Mouse (Mus musculus) lung, adult 18-20 months (tissue): ENCODE results near the gene Pde10a.

Experiments used
- DNase-seq, 2 experiments: peaks; one replicate each; pipeline ENCODE4 v3.0.0; 2022; ENCODE audit warnings: mixed read lengths in 2 of 2

Gene Pde10a

DNA sequence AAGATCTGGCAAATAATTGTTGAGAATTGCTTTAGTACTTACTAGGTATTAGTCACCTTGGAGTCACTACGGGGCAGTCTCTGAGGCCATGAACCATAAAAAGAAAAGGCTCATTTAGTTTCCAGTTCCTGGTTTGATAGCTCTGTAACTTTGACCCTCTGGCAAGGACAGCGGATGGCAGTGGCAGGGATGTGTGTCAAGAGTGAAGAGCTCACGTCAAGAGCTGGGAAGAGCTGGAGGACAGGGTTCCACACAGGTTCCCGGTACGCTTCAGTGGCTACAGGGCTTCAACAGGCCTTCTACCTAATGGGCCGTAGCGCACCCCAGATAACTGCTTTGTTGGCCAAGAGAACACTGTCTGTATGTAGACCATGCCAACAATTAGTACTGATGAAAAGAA, 374.0 kb downstream of the Pde10a start:
- DNase-seq = no peak

- no peak for DNase-seq
These were observed 378.5 kb downstream of the Pde10a start for GRCm38 (mm10) chr17:8903555-8904283.

GRCm38 (mm10) chr17:8910571-8910970, 385.4 kb downstream of the Pde10a start:
- no peak for DNase-seq

GRCm38 (mm10) chr17:8912933-8913332, 387.8 kb downstream of the Pde10a start:
- DNase-seq = no peak

- no peak for DNase-seq
These were observed 390.5 kb downstream of the Pde10a start for GRCm38 (mm10) chr17:8915693-8916092.

DNA sequence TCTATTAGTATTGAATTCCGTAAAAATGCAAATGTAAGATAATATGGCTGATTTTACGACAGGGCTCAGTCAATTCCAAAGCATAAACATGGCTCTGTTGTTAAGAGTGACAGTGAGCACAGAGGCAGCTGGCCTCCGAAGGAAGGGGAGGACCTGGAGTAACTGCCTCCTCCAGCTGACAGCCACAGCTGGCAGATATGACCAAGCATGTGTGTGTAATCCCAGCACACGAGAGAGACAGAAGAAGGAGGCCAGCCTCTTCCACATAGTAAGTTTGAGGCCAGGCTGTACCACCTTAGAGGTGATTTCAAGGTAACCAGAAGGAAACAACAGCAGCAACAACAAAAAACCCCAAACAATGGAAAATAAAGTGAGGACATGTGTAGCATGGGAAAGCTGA, 397.9 kb downstream of the Pde10a start:
- DNase-seq = no peak

DNA sequence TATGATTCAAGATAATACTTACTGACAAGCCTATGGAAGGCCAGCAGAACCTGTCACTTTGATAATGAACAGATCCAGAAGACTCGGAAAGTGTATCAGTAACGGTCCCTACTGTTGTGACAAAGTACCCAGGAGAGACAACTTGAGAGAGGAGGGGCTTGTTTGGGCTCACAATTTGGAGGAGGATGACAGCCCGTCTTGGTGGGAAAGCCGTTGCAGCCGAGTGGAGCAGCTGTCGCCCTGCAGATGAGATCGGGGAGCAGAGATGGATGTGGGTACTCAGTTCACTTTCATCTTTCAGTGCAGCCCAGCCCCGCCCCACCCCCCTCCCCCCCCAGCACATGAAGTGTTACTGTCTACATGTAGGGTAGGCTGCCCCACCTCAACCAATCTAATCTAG, 398.6 kb downstream of the Pde10a start:
- no peak for DNase-seq

DNA sequence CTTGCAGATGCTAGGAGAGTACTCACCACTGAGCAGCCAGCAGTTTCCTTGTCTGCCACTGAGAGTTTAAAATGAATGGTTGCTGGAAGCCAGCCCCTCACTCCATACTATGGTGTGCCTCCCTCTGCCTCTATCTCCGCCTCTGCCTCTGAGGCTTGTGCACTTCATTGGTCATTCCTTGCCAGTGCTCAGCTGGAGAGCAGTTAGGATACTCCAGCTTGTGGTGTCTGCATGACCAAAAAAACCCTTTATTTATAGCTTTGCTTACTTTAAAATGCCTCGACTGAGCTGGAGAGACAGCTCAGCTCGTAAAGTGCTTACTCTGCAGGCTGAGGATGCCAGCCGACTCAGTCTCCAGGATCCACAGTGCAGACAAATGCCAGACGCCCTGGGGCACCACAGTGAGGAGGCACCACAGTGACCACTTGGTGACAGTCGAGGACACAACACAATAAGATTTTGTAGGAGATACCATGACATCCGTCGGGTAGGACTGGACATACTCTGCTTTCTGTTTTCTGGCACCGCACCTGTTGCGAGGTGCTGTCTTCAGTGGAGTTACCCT, 400.7 kb downstream of the Pde10a start:
- no peak for DNase-seq

- DNase-seq = no peak
These were observed 403.4 kb downstream of the Pde10a start for GRCm38 (mm10) chr17:8928560-8928959.

DNA sequence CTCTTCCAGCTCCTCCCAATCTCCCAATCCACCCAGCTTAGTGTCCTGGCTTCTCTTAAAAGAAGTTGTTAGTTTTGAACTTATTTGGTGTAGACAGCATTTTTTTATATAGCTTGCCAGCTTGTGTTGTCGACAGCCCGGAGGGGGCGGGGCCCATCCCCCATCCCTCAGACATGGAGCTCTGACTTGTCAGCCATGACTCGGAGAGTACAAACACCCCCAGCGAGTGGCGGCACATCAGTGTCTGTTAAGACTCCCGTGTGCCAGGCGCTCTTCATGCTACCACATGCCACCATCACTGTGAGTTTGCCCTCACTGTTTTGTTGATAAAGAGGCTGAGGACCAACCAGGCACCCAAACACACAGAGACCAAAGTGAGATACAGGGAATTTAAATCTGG, 404.5 kb downstream of the Pde10a start:
- DNase-seq = no peak

DNA sequence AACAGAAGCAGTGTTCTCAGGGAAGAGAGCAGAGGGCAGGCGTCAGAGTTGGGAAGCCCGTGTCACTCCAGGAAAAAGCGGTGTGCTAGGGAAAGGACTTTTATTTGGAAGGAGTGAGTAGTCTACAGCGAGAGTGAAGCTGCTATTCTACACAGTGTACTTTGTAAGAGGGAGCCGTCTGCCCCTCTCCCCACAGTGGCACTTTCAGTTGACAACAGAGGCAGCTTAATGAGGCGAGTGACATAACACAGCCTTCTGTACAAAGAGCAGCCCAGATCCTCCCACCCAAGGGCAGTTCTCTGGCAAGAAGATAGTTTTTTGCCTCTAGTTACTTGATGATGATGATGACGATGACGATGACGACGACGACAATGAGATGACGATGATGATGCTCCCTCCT, 410.4 kb downstream of the Pde10a start:
- no peak for DNase-seq

DNA sequence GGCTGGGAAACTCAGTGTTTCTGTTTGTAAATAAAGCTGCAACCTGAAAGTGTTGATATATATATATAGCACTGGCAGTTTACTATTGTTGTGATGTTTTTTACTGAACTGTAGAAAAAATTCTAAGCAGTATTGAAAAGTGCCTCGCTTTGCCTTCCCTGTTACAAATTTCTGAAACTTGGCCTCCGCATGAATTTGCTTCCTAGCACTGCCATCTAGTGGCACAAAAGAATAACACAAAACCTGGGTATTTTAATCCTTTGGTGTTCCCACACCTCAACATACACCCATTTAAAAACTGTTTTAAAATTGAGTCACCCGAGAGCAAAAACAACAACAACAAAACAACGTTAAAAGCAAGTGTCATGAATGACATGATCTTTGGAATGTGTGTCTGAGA, 411.4 kb downstream of the Pde10a start:
- peak in 1 of 2 experiments; percentile 15 for DNase-seq

DNA sequence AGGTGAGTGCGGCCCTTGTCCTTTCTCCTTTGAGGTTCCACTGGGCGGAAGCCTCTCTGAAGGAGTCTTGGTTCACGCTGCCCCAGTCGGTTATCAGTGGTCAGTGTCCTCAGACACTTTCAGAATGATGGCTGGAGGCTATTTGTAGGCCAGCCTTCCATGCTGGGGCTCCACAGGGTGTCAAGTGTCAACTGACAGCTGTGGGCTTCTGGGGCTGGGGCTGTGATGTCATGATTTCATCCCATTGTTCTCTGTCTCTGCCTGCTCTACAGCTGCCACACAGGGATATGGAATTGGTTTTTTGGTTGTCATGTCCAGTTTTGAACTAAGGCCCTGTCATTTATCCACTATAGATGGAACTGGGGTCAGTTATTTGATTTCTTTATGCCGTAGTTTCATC, 426.4 kb downstream of the Pde10a start:
- no peak for DNase-seq

DNA sequence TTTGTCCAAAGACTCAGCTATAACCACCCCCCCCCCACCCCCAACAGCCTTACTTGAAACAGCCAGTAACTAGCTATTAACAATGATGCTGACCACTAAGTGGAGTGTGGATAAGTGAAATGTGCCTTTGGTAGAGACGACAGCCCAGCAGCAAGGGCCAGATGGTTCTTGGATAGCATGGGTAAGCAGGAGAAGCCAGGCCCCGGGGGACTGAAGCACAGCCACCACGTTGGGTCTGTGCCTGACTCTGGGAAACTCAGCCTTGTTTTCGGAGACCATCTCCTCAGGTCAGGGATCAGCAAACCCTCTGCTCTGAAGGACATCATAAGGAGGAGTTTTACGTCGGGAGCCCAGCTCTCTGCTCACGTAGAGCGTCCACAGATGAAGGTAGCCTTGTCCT, 427.8 kb downstream of the Pde10a start:
- DNase-seq = no peak

GRCm38 (mm10) chr17:8958125-8958524, 433.0 kb downstream of the Pde10a start:
- no peak for DNase-seq

DNA sequence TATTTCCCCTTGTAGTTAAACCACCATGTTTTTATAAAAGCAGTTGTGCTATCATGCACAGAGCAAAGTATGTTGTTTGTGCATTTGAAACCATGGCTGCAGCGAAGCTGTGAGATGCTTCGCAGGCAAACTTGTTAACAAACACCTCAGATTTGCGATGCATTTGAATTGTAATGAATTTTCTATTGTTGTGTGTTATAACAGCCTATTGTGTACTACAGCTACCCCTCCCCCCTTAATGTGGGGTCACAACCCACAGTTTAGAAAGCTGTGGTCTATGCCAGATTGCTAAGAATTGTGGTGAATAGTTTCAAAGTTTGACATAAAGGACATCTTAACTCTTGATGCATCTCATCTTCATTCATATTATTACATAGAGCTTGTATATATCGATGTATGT, 435.2 kb downstream of the Pde10a start:
- DNase-seq = no peak

DNA sequence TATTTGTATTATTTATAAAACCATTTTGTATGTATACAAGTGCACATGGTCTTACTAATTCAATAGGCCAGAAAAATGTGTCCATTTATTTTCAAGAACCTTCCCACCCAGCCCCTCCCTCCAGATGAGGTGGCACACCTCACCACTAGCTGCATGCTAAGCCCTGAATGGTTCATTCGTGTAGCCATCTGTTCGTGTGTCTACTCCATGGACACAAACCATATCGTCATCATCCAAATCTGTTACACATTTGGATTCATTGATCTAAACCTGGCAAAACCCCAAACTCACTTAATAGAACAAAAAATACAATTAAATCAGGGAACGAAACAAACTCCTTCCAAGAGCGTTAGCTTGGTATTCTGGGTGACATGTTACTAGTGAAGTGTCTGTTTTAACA, 435.9 kb downstream of the Pde10a start:
- DNase-seq = no peak

DNA sequence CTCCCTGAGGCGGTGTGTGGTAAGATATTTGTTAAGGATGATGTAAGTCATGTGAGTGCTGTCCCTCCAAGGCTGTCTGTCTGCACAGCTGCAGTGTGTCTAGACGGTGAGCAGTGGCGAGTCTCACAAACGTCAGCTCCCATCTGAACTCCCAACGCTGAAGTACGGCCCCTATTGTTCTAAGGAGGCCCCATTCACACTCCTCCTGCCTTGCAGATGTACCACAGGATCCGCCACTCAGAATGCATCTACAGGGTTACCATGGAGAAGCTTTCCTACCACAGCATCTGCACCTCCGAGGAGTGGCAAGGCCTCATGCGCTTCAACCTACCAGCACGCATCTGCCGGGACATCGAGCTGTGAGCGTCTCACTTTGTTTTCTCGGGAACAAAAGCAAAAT, 436.5 kb downstream of the Pde10a start:
- DNase-seq = no peak

DNA sequence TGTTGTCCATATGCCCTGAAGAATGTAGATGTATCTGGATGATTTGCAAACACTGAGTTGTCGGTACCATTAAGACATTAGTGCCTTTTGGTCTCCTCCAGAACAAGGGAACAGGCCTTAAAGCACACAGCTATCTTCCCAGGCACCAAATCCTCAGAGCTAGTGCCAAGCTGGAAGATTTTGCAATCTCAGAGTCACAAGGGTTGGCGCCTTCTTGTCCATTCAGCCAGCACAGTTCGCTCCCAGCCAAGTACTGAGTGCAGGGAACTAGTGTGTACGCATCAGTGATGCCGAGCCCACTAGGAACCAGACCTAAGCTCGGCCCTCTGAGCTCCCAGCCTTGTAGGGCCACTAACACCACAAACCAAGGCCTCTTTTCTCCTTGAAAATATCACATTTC, 440.0 kb downstream of the Pde10a start:
- DNase-seq = no peak

- DNase-seq = no peak
These were observed 447.1 kb downstream of the Pde10a start for GRCm38 (mm10) chr17:8972152-8972854.

GRCm38 (mm10) chr17:8973331-8973730, 448.2 kb downstream of the Pde10a start:
- no peak for DNase-seq

- DNase-seq = no peak
These were observed 449.3 kb downstream of the Pde10a start for GRCm38 (mm10) chr17:8974423-8974822.

GRCm38 (mm10) chr17:8974823-8975397, 449.7 kb downstream of the Pde10a start:
- no peak for DNase-seq

DNA sequence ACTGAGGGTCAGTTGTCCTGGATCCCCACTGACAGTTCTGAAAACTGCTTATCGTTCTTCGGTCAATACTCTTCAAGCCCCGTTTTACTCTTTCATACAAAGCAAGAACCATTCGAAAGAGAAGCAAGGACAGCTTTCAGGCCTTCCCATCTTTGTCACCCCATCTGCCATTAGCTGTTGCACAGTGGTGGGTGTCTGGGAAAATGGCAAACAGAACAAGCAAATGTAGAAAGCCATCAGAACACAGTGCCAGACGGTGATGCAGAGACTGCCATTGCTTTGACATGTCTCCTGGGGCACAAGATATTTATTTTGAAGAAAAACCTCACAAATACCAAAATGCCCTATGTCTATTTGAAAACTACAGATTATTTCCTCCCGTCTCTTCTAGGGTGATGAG, 451.6 kb downstream of the Pde10a start:
- no peak for DNase-seq
